Mouse (Mus musculus): ENCODE measurements at regions not wholly inside any gene's neighbourhood (a gene's known extent, or its start where the extent isn't known, plus 50 kb on each side); places are given as distances from the start of the nearest gene placed in this dataset.

DNA sequence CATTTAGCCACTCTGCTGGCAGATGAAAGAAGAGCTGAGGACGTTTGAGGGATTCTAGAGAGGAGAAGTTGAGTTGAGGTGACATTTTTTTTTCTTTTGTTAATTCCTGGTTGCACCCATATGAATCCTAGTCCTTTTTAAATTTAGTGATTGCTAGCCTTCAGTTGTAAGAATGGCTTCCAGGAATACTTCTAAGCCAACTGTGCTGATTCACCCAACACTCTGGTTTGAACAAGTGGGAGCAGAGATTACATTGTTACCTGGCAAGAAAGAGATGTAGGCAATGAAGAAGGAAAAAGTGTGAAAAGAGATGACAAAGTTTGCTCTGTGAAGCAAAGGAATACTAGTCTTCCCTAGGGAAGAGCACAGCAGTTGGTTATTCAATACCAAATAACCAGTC lies 261.1 kb upstream of the Kcnq5 start:
- ATAC-seq (ENCODE audit: low FRiP score, low TSS enrichment) = no peak
- Histone ChIP-seq H3K36me3 (ENCODE audit: control insufficient read depth, insufficient read depth, low read length) (no peaks in the 10 kb centered on the region), H3K4me3 (ENCODE audit: low read length) (no peak overlapping the region), H3K9ac (ENCODE audit: low read depth, low read length) (no peak overlapping the region), H3K27ac (ENCODE audit: low read depth, low read length) (no peak overlapping the region), H3K4me2 (replicated peaks; ENCODE audit: low read depth, low read length) (no peak overlapping the region), H3K4me1 (ENCODE audit: control insufficient read depth, insufficient read depth, low read length) (no peaks in the 10 kb centered on the region), H3K9me3 (ENCODE audit: control insufficient read depth, low read length) (no peaks in the 10 kb centered on the region), H3K27me3 (ENCODE audit: control insufficient read depth, insufficient read depth, low read length) (no peaks in the 10 kb centered on the region)
- WGBS = 43% methylated on average over 1 of the region's 1 CpGs

DNA sequence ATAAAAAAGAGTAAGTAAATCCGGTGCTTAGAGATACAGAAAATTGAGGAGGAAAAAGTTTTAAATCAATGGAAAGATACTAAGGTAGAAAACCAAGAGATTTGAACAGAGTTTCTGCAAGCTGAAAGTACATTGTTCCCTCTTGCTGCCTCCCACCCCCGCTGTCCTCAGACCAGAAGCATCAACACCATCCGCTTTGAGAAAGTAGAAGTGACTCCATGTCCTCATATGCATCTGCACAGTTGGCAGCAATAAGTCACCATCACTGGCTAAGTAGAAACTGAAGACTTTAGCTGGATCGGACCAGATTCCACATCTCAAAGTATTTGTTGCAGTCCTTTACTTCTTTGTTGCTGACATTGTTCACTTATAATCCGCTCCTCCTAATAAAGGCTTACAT lies 250.1 kb upstream of the Kcnq5 start:
- Histone ChIP-seq H3K9me3 (ENCODE audit: control insufficient read depth, low read length) (no peaks in the 10 kb centered on the region), H3K9ac (ENCODE audit: low read depth, low read length) (no peak overlapping the region), H3K4me2 (replicated peaks; ENCODE audit: low read depth, low read length) (no peak overlapping the region), H3K27me3 (ENCODE audit: control insufficient read depth, insufficient read depth, low read length) (no peaks in the 10 kb centered on the region), H3K4me3 (ENCODE audit: low read length) (no peak overlapping the region), H3K27ac (ENCODE audit: low read depth, low read length) (no peak overlapping the region), H3K36me3 (ENCODE audit: control insufficient read depth, insufficient read depth, low read length) (no peaks in the 10 kb centered on the region), H3K4me1 (ENCODE audit: control insufficient read depth, insufficient read depth, low read length) (no peaks in the 10 kb centered on the region)
- no peak for ATAC-seq (ENCODE audit: low FRiP score, low TSS enrichment)
- 92% methylated on average over 5 of the region's 5 CpGs for WGBS

GRCm38 (mm10) chr1:22211232-22211631 lies 249.5 kb upstream of the Kcnq5 start:
- no peak overlapping the region for H3K27ac ChIP-seq (ENCODE audit: low read depth, low read length)
- no peak for ATAC-seq (ENCODE audit: low FRiP score, low TSS enrichment)

DNA sequence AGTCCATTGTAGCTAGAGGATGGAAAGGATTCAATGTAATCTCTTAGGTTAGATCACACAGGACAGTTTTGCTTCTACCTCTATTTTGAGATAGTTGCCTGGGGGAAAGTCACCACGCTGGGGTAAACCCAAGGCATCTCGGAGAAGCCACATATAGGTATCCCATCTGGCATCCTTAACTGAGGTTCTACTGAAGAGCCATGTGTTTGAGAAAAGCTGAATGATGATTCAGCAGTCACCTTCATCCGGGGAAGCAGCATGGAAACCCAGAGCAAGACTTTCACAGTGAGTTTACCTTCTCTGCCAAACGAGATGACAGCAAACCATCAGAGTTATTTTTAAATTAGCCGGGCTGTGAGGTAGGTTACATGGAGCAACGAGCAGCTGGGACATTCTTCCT lies 248.9 kb upstream of the Kcnq5 start:
- ATAC-seq (ENCODE audit: low FRiP score, low TSS enrichment) = no peak
- H3K4me2 ChIP-seq (replicated peaks; ENCODE audit: low read depth, low read length) = no peak overlapping the region
- H3K27ac ChIP-seq (ENCODE audit: low read depth, low read length) = no peak overlapping the region
- H3K9me3 ChIP-seq (ENCODE audit: control insufficient read depth, low read length) = no peaks in the 10 kb centered on the region
- no peak overlapping the region for H3K4me3 ChIP-seq (ENCODE audit: low read length)
- 82% methylated on average over 6 of the region's 6 CpGs for WGBS
- no peaks in the 10 kb centered on the region for H3K27me3 ChIP-seq (ENCODE audit: control insufficient read depth, insufficient read depth, low read length)
- no peaks in the 10 kb centered on the region for H3K4me1 ChIP-seq (ENCODE audit: control insufficient read depth, insufficient read depth, low read length)
- no peaks in the 10 kb centered on the region for H3K36me3 ChIP-seq (ENCODE audit: control insufficient read depth, insufficient read depth, low read length)
- H3K9ac ChIP-seq (ENCODE audit: low read depth, low read length) = no peak overlapping the region

More at GRCm38 (mm10) chr1:22211232-22211631, 249.5 kb upstream of the Kcnq5 start:
- Histone ChIP-seq H3K36me3 (ENCODE audit: control insufficient read depth, insufficient read depth, low read length) (no peaks in the 10 kb centered on the region), H3K9me3 (ENCODE audit: control insufficient read depth, low read length) (no peaks in the 10 kb centered on the region), H3K9ac (ENCODE audit: low read depth, low read length) (no peak overlapping the region), H3K4me2 (replicated peaks; ENCODE audit: low read depth, low read length) (no peak overlapping the region), H3K4me1 (ENCODE audit: control insufficient read depth, insufficient read depth, low read length) (no peaks in the 10 kb centered on the region), H3K4me3 (ENCODE audit: low read length) (no peak overlapping the region), H3K27me3 (ENCODE audit: control insufficient read depth, insufficient read depth, low read length) (no peaks in the 10 kb centered on the region)
- 89% methylated on average over 4 of the region's 4 CpGs for WGBS

- WGBS = 92% methylated on average over 2 of the region's 2 CpGs
- Histone ChIP-seq H3K27ac (ENCODE audit: low read depth, low read length) (no peak overlapping the region), H3K4me3 (ENCODE audit: low read length) (no peak overlapping the region), H3K9ac (ENCODE audit: low read depth, low read length) (no peak overlapping the region), H3K9me3 (ENCODE audit: control insufficient read depth, low read length) (no peaks in the 10 kb centered on the region), H3K27me3 (ENCODE audit: control insufficient read depth, insufficient read depth, low read length) (no peaks in the 10 kb centered on the region), H3K36me3 (ENCODE audit: control insufficient read depth, insufficient read depth, low read length) (no peaks in the 10 kb centered on the region), H3K4me2 (replicated peaks; ENCODE audit: low read depth, low read length) (no peak overlapping the region), H3K4me1 (ENCODE audit: control insufficient read depth, insufficient read depth, low read length) (no peaks in the 10 kb centered on the region)
- no peak for ATAC-seq (ENCODE audit: low FRiP score, low TSS enrichment)
These were observed 246.5 kb upstream of the Kcnq5 start for GRCm38 (mm10) chr1:22208287-22208686.

GRCm38 (mm10) chr1:22206935-22207334 lies 245.2 kb upstream of the Kcnq5 start:
- 87% methylated on average over 5 of the region's 5 CpGs for WGBS
- no peaks in the 10 kb centered on the region for H3K9me3 ChIP-seq (ENCODE audit: control insufficient read depth, low read length)
- H3K36me3 ChIP-seq (ENCODE audit: control insufficient read depth, insufficient read depth, low read length) = no peaks in the 10 kb centered on the region
- H3K27me3 ChIP-seq (ENCODE audit: control insufficient read depth, insufficient read depth, low read length) = no peaks in the 10 kb centered on the region
- H3K4me3 ChIP-seq (ENCODE audit: low read length) = no peak overlapping the region
- no peak overlapping the region for H3K9ac ChIP-seq (ENCODE audit: low read depth, low read length)
- H3K27ac ChIP-seq (ENCODE audit: low read depth, low read length) = no peak overlapping the region
- no peak overlapping the region for H3K4me2 ChIP-seq (replicated peaks; ENCODE audit: low read depth, low read length)
- no peaks in the 10 kb centered on the region for H3K4me1 ChIP-seq (ENCODE audit: control insufficient read depth, insufficient read depth, low read length)
- ATAC-seq (ENCODE audit: low FRiP score, low TSS enrichment) = no peak

DNA sequence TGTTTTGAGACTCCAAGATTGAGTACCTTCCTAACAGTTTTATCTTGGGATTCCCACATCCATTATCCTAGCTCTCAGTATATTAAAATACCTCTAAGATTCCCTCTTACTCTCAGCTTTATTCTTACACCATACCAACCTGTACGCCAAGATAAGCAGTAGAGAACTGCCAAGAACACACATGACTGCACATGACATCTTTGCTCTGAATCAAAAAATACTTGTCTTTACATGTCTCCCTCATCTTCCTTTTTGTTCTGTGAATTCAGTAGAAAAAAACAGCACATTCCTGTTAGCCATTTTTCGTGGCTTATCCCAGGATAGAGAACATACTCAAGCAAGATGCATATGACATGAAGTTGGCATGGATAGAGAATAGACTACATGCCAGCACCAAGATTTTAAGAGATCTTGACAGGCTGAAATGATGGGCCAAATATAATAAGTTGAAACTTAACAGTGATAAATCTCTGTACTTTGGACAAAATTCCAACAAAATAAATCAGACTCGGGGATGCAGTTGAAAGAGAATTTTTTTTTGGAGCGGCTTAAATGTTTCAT lies 206.0 kb upstream of the Kcnq5 start:
- ATAC-seq (ENCODE audit: low FRiP score, low TSS enrichment) = no peak
- Histone ChIP-seq H3K9me3 (ENCODE audit: control insufficient read depth, low read length) (no peaks in the 10 kb centered on the region), H3K27me3 (ENCODE audit: control insufficient read depth, insufficient read depth, low read length) (no peaks in the 10 kb centered on the region), H3K9ac (ENCODE audit: low read depth, low read length) (no peak overlapping the region), H3K4me2 (replicated peaks; ENCODE audit: low read depth, low read length) (no peak overlapping the region), H3K36me3 (ENCODE audit: control insufficient read depth, insufficient read depth, low read length) (no peaks in the 10 kb centered on the region), H3K4me1 (ENCODE audit: control insufficient read depth, insufficient read depth, low read length) (no peaks in the 10 kb centered on the region), H3K4me3 (ENCODE audit: low read length) (no peak overlapping the region), H3K27ac (ENCODE audit: low read depth, low read length) (no peak overlapping the region)
- WGBS = 83% methylated on average over 4 of the region's 4 CpGs

DNA sequence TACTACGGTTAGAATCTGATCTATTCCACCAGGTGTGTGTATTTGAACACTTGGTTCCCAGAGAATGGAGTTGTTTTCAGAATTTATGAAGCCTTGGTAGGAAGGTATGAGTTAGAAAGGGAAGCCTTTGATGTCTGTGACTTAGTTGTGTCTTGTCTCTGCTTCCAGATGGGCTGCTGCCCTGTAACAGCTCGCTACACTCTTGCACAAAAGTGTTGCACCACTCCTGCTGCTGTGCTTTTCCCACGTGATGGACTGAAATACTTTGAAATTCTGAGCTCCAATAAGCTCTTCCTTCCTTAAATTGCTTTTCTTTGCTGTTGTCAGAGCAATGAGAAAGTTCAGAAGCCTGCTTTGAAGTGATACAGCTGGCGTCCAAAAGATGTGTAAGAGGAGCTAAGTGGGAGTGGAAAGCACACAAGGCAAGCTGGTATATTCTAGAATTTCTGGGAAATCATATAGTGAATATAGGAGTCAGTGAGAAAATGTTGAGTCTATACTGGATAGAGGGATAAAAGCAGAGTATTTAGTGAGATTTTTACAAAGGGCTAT lies 174.9 kb upstream of the Kcnq5 start:
- no peak overlapping the region for H3K4me3 ChIP-seq (ENCODE audit: low read length)
- no peak overlapping the region for H3K27ac ChIP-seq (ENCODE audit: low read depth, low read length)
- H3K36me3 ChIP-seq (ENCODE audit: control insufficient read depth, insufficient read depth, low read length) = no peaks in the 10 kb centered on the region
- H3K9ac ChIP-seq (ENCODE audit: low read depth, low read length) = no peak overlapping the region
- WGBS = 36% methylated on average over 4 of the region's 4 CpGs
- no peaks in the 10 kb centered on the region for H3K4me1 ChIP-seq (ENCODE audit: control insufficient read depth, insufficient read depth, low read length)
- H3K9me3 ChIP-seq (ENCODE audit: control insufficient read depth, low read length) = no peaks in the 10 kb centered on the region
- no peaks in the 10 kb centered on the region for H3K27me3 ChIP-seq (ENCODE audit: control insufficient read depth, insufficient read depth, low read length)
- ATAC-seq (ENCODE audit: low FRiP score, low TSS enrichment) = no peak
- H3K4me2 ChIP-seq (replicated peaks; ENCODE audit: low read depth, low read length) = no peak overlapping the region

DNA sequence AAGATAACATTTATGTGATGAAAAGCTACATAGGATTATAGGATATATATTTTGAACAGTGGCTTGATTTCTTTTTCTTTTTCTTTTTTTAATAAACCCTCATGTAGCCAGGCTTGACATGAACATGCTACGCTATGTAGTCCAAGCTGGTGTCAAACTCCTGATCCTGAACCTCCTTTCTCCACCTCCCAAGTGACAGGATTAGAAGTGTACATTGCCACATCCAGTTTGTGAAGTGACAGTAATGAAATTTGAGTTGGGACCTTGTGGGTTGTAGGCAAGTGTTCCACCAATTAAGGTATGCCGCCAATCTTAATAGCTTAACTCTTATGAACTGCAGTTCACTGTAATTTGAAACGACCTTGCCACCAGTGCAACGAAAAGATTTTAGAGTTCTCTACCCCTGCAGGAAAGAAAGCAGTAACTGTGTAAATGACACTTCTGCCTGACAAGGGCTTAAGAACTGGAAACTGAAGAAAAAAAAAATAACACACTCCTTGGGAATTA lies 156.6 kb upstream of the Kcnq5 start:
- 22% methylated on average over 4 of the region's 4 CpGs for WGBS
- Histone ChIP-seq H3K4me3 (ENCODE audit: low read length) (no peak overlapping the region), H3K27ac (ENCODE audit: low read depth, low read length) (no peak overlapping the region), H3K4me1 (ENCODE audit: control insufficient read depth, insufficient read depth, low read length) (no peaks in the 10 kb centered on the region), H3K4me2 (replicated peaks; ENCODE audit: low read depth, low read length) (no peak overlapping the region), H3K9me3 (ENCODE audit: control insufficient read depth, low read length) (no peaks in the 10 kb centered on the region), H3K36me3 (ENCODE audit: control insufficient read depth, insufficient read depth, low read length) (no peaks in the 10 kb centered on the region), H3K9ac (ENCODE audit: low read depth, low read length) (no peak overlapping the region), H3K27me3 (ENCODE audit: control insufficient read depth, insufficient read depth, low read length) (no peaks in the 10 kb centered on the region)
- ATAC-seq (ENCODE audit: low FRiP score, low TSS enrichment) = peak; percentile 66; the same call in 1 of the 2 replicates
